Mouse (Mus musculus) retina, postnatal 7 days (tissue): Measurements from ENCODE around the gene Lat2.
A peak's percentile ranks its signal among the peaks of the same experiment; 100 is the strongest.

Experiments used
- DNase-seq: peaks from one replicate; pipeline ENCODE4 v3.0.0-alpha.2; 2012; ENCODE audit warnings: low read depth, low spot score

The Lat2 gene

DNA sequence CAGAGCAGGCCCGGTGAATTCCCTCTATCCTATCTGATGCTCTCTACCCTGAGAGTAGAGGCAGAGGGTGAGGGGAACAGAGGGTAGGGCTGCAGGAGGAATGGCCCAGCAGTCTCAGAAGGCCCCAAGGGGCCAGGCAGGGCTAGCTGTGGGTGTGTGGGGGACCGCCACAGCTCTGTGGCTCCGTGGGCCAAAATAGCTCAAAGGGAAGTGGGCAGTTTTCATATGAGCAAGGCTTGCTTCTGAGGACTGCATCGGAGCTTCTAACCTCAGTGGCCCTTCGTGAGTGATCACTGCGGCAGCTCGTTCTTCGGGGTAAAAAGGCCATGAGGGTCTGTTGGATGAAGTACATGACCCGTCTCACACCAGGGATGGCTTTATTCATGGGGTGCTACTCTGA lies 1.1 kb downstream of the Lat2 start:
- DNase-seq, result no peak

DNA sequence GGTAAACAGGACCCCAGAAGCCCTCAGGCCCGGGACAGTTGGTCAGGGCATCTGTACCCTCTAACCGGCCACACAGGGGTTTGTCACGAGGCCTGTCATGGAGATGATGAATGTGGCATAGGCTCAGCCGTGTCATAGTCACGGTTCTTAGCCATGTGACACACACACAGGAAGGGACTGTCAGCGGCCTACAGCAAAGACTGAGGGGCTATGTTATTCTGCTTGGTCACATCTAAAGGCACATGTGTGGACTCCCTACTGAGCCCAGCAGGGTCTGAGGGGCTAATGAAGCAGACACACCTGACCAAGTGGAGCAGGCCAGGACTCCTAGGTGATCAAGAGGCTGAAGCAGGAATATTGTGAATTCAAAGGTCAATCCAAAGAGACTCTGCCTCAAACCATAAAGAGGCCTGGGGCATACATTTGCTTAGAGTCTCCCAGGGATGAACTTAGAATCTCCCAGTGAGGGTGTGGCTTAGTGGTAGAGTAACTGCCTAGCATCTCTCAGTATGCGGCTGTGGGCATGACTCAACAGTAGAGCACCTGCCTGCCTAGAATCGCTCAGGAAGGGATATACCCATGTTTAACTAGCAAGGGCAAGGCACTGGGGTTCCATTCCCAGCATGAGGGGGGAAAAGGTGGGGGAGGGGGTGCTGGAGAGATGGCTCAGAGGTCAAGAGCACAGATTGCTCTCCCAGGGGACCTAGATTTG lies 2.9 kb downstream of the Lat2 start:
- DNase-seq, result no peak

- no peak for DNase-seq
Measured at GRCm38 (mm10) chr5:134609916-134610643, 4.7 kb downstream of the Lat2 start.

GRCm38 (mm10) chr5:134607121-134607520 lies 7.7 kb downstream of the Lat2 start:
- no peak for DNase-seq

- no peak for DNase-seq
Measured at GRCm38 (mm10) chr5:134606314-134606713, 8.5 kb downstream of the Lat2 start.

GRCm38 (mm10) chr5:134604376-134604775 lies 10.4 kb downstream of the Lat2 start:
- no peak for DNase-seq

DNA sequence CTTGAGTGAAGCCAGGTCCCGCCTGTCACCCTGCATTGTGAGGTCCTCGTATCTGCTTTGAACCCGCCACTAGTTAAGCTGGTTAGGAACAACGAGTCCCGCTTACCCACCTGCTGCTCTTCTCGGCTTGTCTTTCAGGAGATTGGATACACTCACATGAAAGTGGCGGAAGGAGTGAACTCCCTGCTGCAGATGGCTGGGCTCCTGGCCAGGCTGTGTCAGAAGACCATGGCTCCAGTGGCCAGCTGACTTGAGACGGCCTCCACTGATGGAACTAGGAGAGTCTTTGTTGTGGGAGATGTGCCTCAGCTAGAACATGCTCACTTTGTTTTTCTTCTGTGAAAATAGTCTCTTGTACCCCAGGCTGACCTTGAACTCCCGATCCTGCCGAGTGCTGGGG lies 17.1 kb downstream of the Lat2 start:
- DNase-seq, result no peak

DNA sequence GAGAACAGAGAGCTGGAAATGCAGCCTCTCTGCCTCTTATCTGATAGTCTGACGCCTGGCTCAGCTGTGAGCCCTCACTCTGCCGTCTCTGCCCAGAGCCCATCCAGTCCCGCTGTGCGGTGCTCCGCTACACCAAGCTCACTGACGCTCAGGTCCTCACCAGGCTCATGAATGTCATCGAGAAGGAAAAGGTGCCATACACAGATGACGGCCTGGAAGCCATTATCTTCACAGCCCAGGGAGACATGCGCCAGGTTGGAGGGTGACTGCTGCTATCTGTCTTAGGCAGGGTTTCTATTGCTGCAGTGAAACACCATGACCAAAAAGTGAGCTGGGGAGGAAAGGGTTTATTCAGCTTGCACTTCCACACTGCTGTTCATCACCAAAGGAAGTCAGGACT lies 21.7 kb downstream of the Lat2 start:
- no peak for DNase-seq

DNA sequence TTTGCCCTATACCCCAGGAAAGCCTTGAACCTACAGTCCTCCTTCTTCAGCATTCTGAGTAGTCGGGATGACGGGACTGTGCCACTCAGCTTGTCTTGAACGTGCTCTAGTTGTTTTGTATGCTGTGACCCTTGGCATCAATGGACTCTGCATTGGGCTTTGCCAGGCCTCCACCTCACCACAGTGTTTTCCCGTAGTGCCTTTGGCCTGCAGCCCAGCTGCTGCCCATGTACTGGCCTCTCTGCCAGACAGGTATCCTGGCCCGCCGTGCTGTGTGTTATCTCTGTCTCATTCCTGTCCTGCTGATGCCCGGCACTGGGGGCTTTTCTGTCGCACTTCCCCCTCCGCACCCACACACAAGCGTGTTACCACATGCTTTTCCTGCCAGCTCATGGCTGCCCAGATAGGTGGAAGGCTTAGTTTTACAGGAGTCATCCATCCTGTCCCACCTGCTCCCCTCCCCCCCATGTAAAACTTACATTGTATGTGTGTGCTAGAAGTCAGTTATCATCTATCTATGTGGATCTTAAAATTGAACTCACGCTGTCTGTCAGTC lies 22.7 kb downstream of the Lat2 start:
- DNase-seq, result no peak

DNA sequence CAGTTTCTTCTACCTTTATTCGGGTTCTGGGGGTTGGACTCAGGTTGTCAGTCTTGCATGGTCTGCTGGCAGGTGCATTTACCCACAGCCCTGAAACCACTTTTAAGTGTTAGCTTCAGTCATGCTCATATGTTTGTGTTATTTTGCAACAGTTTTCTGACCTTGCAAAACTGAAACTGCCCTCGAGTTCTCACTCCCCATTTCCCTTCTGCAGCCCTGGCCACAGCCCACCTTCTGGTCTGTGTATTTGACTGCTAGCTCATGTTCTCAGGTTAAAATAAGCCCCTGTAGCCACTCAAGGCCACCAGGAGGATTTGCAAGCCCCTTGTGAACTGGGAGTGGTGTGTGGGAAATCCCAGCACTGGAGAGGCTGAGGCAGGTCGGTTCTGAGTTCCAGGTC lies 24.9 kb downstream of the Lat2 start:
- DNase-seq, result no peak

GRCm38 (mm10) chr5:134584798-134585197 lies 30.0 kb downstream of the Lat2 start:
- no peak for DNase-seq

DNA sequence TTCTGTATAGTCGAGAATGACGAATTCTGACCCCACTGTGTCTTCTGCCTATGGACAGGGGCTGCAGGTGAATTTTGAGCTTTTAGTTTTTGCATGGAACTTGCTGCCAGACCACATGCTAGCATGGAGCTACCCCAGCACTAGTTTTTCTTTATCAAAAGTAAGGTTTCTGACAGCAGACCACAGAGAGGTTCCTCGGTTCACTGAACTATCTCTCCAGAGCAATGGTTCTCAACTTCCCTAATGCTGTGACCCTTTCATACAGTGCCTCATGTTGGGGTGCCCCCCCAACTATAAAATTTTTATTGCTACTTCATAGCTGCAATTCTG lies 31.0 kb downstream of the Lat2 start:
- no peak for DNase-seq

DNA sequence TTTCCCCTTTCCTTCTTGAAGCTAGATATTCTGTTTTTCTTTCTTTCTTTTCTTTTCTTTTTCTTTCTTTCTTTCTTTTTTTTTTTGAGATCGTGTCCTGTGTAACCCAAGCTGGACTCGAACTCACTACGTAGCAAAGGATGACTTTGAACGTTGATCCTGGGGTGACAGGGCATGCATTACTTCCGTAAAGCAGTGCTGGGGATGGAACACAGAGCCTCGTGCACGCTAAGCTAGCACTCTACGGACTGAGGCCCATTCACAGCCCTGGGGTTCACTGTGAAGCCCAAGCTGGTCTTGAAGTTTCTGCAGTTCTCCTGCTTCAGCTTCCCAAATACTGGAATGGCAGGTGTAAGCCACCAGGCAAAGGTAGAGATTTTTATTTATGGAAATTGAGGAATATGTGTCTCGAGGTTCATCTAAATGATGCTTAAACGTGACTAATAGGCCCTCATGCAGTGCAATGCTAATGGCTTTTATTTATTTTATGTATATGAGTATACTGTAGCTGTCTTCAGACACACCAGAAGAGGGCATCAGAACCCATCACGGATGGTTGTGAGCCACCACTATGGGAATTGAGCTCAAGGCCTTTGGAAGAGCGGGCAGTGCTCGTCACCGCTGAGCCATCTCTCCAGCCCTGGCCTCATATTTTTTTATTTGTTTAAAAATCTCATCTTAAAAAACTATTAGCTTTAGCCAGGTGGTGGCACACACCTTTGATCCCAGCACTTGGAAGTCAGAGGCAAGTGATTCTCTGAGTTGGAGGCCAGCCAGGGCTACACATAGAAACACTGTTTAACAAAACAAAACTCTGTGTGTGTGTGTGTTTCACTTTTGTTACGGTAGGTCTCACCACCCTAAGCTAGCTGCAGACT lies 31.6 kb downstream of the Lat2 start:
- no peak for DNase-seq

DNA sequence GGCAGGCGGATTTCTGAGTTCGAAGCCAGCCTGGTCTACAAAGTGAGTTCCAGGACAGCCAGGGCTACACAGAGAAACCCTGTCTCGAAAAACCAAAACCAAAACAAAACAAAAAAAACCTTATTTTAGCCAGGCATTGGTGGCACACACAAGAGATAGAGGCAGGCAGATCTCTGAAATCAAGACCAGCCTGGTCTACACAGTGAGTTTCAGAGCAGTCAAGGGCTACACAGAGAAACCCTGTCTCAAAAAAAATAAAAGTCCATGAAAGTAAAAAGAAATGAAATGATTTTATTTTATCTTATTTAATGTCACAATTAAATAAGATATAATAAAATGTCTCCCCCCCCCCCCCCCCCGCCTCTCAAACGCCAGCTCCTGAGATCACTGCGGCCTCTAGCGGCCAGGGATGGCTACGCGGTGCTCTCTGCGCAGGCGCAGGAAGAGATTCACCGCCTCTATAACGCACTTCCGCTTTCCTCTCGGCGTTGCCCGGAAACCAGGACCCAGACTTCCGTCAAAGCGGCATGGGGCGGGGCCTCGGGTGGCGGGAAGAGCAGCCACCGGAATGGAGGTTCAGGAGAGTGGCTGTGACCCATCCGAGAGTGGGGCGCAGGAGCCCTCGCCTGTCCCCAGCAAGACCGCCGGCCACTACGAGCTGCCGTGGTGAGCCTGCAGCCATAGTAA lies 32.5 kb downstream of the Lat2 start:
- DNase-seq, result peak; percentile 94

DNA sequence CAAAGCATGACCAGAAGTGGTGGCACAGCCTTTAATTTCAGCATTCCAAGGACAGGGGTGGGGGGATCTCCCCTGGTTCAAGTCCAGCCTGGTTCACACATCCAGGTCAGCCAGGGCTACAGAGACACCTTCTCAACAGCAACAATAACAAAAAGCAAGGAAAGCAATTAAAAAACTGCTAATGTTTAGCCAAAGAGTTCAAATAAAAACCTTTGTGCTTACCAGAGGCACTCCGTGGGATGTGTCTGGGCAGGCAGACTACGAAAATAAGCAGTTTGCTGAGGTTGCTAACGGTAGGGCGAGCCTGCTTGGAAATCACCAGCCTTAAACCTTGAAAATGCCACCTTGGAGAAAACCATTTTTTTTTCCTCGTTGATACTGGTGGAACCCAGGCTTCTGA lies 33.7 kb downstream of the Lat2 start, which contains the start of gene Rfc2:
Rfc2 (plus strand) TSS at position 221 of the 400 bp plus-strand sequence.
- no peak for DNase-seq

- no peak for DNase-seq
Measured at GRCm38 (mm10) chr5:134579135-134579534, 35.7 kb downstream of the Lat2 start.

- DNase-seq, result no peak
Measured at GRCm38 (mm10) chr5:134577534-134577933, 37.3 kb downstream of the Lat2 start.

- DNase-seq, result no peak
Measured at GRCm38 (mm10) chr5:134576517-134577220, 38.2 kb downstream of the Lat2 start.

DNA sequence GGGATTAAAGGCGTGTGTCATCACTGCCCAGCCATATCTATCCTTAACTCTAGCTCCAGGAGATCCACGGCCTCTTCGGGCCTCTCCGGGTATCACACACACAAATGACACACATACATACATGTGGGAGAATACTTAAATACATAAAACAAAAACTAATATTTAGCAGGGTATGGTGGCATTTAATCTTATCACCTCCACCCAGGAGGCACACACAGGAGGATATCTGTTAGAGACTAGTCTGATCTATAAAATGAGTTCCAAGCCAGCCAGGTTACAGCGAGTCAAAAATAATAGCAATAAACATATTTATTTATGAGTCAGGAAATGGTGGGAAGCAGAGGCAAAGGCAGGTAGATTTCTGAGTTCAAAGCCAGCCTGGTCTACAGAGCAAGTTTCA lies 39.0 kb downstream of the Lat2 start:
- DNase-seq, result no peak

- no peak for DNase-seq
Measured at GRCm38 (mm10) chr5:134572508-134573214, 42.2 kb downstream of the Lat2 start.
